Mouse (Mus musculus): ENCODE results near the gene Tubb5. TPM values are rescaled to one million over a fixed set of nuclear protein-coding genes. Genes with fewer than 3 reads are reported as not detected.

Gene Tubb5
- 1,599 and 1,667 TPM in 2 replicates for polyA plus RNA-seq (2014; fragmentation: Nextera tagmentation; extraction: Ambion mirVana)

DNA sequence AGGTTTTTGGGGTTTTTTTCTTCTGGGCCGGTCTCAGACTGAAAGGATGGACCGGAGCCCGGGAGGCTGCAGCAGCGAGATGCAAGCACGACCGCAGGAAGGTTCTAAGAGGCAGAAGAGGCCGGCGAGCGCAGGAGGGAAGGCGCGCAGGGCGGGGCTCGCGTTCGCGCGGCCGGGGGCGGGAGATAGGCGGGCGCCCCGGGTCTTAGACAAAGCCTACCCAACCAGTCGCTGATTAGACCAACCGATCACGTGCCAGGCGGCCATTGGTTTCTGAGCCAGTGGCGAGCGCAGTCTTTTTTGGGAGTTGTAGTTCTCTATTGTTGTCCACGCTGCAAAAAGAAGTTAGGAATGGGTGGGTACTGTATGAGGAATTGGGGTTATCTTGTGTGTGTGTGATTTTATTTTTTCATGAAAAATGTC, at the start of gene Tubb5:
Gene Tubb5 (minus strand): TSS at position 185 of the 423 bp plus-strand sequence.
- no peaks in the 10 kb centered on the region for H3K27me3 ChIP-seq (ENCODE audit: control insufficient read depth, insufficient read depth, low read length)
- WGBS: under 1% methylated on average over 29 of the region's 29 CpGs
- ATAC-seq (ENCODE audit: low FRiP score): peak; percentile 72
- H3K27ac ChIP-seq (ENCODE audit: low read depth, low read length): peak within 1 kb of the TSS; percentile 97
- no peaks in the 10 kb centered on the region for H3K9me3 ChIP-seq (ENCODE audit: control insufficient read depth, low read length)
- DNase-seq (ENCODE audit: low spot score): peak; percentile 96
- peaks cover 16% of the 10 kb centered on the region for H3K4me1 ChIP-seq (replicated peaks; ENCODE audit: control insufficient read depth, insufficient read depth, low read length)
- peak within 1 kb of the TSS; percentile 97 for H3K9ac ChIP-seq (ENCODE audit: low read depth, low read length)
- peaks cover 26% of the 10 kb centered on the region for H3K36me3 ChIP-seq (ENCODE audit: control insufficient read depth, insufficient read depth, low read length)
- H3K4me2 ChIP-seq (replicated peaks; ENCODE audit: low read depth, low read length): peak within 1 kb of the TSS; percentile 39
- H3K4me3 ChIP-seq (ENCODE audit: low read depth, low read length): peak within 1 kb of the TSS; percentile 77

DNA sequence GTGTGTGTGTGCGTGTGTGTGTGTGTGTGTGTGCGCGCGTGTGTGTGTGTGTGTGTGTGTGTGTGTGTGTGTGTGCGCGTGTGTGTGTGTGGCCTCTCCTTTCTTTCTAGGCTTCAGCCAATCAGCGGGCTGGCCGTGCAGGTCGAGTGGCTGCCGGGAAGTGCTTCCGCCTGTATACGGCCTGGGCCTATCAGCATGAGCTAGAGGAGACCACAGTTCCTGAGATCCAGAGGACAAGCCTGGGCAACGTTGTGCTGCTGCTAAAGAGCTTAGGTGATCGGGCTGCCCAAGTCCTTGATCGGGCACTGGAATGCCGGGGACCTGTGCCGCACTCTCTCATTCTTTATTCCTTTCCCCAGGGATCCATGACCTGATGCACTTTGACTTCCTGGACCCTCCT, 49.6 kb upstream of the Tubb5 start:
- ATAC-seq (ENCODE audit: low FRiP score) (no peak), DNase-seq (ENCODE audit: low spot score) (no peak)
- Histone ChIP-seq H3K4me1 (replicated peaks; ENCODE audit: control insufficient read depth, insufficient read depth, low read length) (no peaks in the 10 kb centered on the region), H3K4me3 (ENCODE audit: low read depth, low read length) (no peak overlapping the region), H3K27ac (ENCODE audit: low read depth, low read length) (no peak overlapping the region), H3K9ac (ENCODE audit: low read depth, low read length) (no peak overlapping the region), H3K4me2 (replicated peaks; ENCODE audit: low read depth, low read length) (no peak overlapping the region), H3K9me3 (ENCODE audit: control insufficient read depth, low read length) (no peaks in the 10 kb centered on the region), H3K27me3 (ENCODE audit: control insufficient read depth, insufficient read depth, low read length) (no peaks in the 10 kb centered on the region), H3K36me3 (ENCODE audit: control insufficient read depth, insufficient read depth, low read length) (peaks cover 12% of the 10 kb centered on the region; the same call in 1 of the 2 replicates)
- 94% methylated on average over 10 of the region's 17 CpGs for WGBS

DNA sequence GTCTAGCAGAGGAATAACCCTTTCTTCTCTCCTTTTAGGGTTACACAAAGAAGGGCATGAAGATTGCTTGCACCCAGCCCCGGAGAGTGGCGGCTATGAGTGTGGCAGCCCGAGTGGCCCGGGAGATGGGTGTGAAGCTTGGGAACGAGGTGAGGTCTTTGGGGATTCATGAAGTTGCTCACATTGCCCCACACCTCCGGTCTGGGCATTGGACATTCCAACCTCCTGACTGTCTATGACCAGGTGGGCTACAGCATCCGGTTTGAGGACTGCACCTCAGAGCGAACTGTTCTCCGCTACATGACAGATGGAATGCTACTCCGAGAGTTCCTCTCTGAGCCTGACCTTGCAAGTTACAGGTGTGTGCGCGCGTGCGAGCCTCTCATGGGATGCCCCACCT, 45.7 kb upstream of the Tubb5 start:
- H3K9me3 ChIP-seq (ENCODE audit: control insufficient read depth, low read length): no peaks in the 10 kb centered on the region
- peaks cover 3% of the 10 kb centered on the region; the same call in 1 of the 2 replicates for H3K4me1 ChIP-seq (replicated peaks; ENCODE audit: control insufficient read depth, insufficient read depth, low read length)
- no peak overlapping the region for H3K4me2 ChIP-seq (replicated peaks; ENCODE audit: low read depth, low read length)
- no peak for DNase-seq (ENCODE audit: low spot score)
- 92% methylated on average over 14 of the region's 14 CpGs for WGBS
- no peak for ATAC-seq (ENCODE audit: low FRiP score)
- H3K36me3 ChIP-seq (ENCODE audit: control insufficient read depth, insufficient read depth, low read length): peaks cover 13% of the 10 kb centered on the region; the same call in 1 of the 2 replicates
- no peak overlapping the region for H3K4me3 ChIP-seq (ENCODE audit: low read depth, low read length)
- no peaks in the 10 kb centered on the region for H3K27me3 ChIP-seq (ENCODE audit: control insufficient read depth, insufficient read depth, low read length)
- no peak overlapping the region for H3K9ac ChIP-seq (ENCODE audit: low read depth, low read length)
- no peak overlapping the region for H3K27ac ChIP-seq (ENCODE audit: low read depth, low read length)

DNA sequence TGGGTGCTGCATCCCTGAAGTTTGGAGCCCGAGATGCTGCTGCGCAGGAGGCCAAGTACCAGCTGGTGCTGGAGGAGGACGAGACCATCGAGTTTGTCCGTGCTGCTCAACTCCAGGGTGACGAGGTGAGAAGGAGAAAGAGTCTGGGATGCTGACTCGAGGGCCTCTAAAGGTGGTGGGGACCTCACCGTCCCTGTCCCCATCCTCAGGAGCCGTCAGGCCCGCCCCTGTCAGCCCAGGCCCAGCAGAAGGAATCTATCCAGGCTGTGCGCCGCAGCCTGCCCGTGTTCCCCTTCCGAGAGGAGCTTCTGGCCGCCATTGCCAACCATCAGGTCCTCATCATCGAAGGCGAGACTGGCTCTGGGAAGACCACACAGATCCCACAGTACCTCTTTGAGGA, 44.8 kb upstream of the Tubb5 start:
- no peaks in the 10 kb centered on the region for H3K9me3 ChIP-seq (ENCODE audit: control insufficient read depth, low read length)
- no peak overlapping the region for H3K9ac ChIP-seq (ENCODE audit: low read depth, low read length)
- H3K4me1 ChIP-seq (replicated peaks; ENCODE audit: control insufficient read depth, insufficient read depth, low read length): peaks cover 3% of the 10 kb centered on the region; the same call in 1 of the 2 replicates
- WGBS: 93% methylated on average over 17 of the region's 17 CpGs
- H3K4me3 ChIP-seq (ENCODE audit: low read depth, low read length): no peak overlapping the region
- peaks cover 10% of the 10 kb centered on the region; the same call in 1 of the 2 replicates for H3K36me3 ChIP-seq (ENCODE audit: control insufficient read depth, insufficient read depth, low read length)
- ATAC-seq (ENCODE audit: low FRiP score) (no peak), DNase-seq (ENCODE audit: low spot score) (no peak)
- H3K27ac ChIP-seq (ENCODE audit: low read depth, low read length): no peak overlapping the region
- no peak overlapping the region for H3K4me2 ChIP-seq (replicated peaks; ENCODE audit: low read depth, low read length)
- H3K27me3 ChIP-seq (ENCODE audit: control insufficient read depth, insufficient read depth, low read length): no peaks in the 10 kb centered on the region

DNA sequence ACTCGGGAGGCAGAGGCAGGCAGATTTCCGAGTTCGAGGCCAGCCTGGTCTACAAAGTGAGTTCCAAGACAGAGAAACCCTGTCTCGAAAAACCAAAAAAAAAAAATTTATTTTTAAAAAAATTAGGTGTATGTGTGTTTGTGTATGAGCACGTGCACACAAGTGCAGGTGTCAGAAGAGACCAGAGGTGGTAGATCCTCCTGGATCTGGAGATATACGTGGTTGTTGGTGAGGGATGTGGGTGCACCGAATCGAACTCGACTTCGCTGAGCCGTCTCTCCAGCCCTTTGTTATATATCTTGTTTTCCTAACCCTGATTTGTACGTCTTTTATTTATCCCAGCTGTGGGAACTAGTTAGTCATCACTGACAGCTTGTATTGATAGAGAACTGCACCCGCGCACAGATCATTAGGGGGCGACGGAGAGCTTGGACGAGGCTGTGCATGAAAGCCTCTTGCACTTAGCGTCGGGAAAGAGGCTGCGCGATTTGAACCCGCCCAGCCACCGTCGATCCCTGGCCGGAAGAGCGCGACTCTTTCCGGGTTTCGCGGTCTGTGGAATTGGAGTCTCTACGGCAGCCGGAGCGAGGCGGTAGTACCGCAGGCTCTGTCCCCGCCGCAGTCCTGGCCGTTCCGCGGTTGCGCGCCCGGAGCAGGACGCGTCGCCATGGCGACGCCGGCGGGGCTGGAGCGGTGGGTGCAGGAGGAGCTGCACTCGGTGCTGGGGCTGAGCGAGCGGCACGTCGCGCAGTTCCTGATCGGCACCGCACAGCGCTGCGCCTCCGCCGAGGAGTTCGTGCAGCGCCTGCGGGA, 41.3 kb upstream of the Tubb5 start, which contains the start of gene Dhx16:
Gene Dhx16 (plus strand): TSS at position 575 of the 813 bp plus-strand sequence.
- Histone ChIP-seq H3K9ac (ENCODE audit: low read depth, low read length) (peak within 1 kb of the TSS; percentile 87), H3K27ac (ENCODE audit: low read depth, low read length) (peak within 1 kb of the TSS; percentile 65; the same call in 1 of the 2 replicates), H3K27me3 (ENCODE audit: control insufficient read depth, insufficient read depth, low read length) (no peaks in the 10 kb centered on the region), H3K4me3 (ENCODE audit: low read depth, low read length) (peak within 1 kb of the TSS; percentile 95), H3K36me3 (ENCODE audit: control insufficient read depth, insufficient read depth, low read length) (0 out of 2 replicates have a peak, but pooled peaks cover 3% of the 10 kb centered on the region), H3K4me2 (replicated peaks; ENCODE audit: low read depth, low read length) (peak within 1 kb of the TSS; percentile 77), H3K4me1 (replicated peaks; ENCODE audit: control insufficient read depth, insufficient read depth, low read length) (peaks cover 3% of the 10 kb centered on the region; the same call in 1 of the 2 replicates), H3K9me3 (ENCODE audit: control insufficient read depth, low read length) (no peaks in the 10 kb centered on the region)
- DNase-seq (ENCODE audit: low spot score) (peak; percentile 99), ATAC-seq (ENCODE audit: low FRiP score) (peak; percentile 93)
- 5% methylated on average over 66 of the region's 66 CpGs for WGBS

DNA sequence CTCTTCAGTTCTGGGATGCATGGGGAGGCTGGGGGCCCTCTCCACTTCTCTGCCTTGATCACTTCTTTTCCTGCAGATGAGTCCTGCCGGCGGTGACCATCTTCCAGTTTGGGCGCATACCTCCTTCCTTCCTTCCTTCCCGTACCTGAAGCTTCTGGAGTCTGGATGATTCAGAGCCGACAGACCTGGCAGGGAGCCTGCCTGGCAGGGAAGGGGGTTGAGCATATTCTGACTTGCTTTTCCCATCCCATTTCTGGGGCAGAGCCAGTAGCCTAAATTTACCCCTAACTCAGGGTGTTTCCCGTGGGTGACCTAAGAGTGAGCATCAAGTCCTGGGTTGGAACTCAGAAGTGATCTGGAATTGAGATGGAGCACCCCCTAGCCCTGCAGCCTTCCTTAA, 36.6 kb upstream of the Tubb5 start:
- Histone ChIP-seq H3K4me1 (replicated peaks; ENCODE audit: control insufficient read depth, insufficient read depth, low read length) (0 out of 2 replicates have a peak, but pooled peaks cover 3% of the 10 kb centered on the region), H3K36me3 (ENCODE audit: control insufficient read depth, insufficient read depth, low read length) (peaks cover 5% of the 10 kb centered on the region), H3K4me3 (ENCODE audit: low read depth, low read length) (no peak overlapping the region), H3K9ac (ENCODE audit: low read depth, low read length) (no peak overlapping the region), H3K27me3 (ENCODE audit: control insufficient read depth, insufficient read depth, low read length) (no peaks in the 10 kb centered on the region), H3K9me3 (ENCODE audit: control insufficient read depth, low read length) (peaks cover 5% of the 10 kb centered on the region; the same call in 1 of the 2 replicates), H3K4me2 (replicated peaks; ENCODE audit: low read depth, low read length) (no peak overlapping the region), H3K27ac (ENCODE audit: low read depth, low read length) (no peak overlapping the region)
- WGBS: 92% methylated on average over 6 of the region's 6 CpGs
- DNase-seq (ENCODE audit: low spot score) (no peak), ATAC-seq (ENCODE audit: low FRiP score) (no peak)

DNA sequence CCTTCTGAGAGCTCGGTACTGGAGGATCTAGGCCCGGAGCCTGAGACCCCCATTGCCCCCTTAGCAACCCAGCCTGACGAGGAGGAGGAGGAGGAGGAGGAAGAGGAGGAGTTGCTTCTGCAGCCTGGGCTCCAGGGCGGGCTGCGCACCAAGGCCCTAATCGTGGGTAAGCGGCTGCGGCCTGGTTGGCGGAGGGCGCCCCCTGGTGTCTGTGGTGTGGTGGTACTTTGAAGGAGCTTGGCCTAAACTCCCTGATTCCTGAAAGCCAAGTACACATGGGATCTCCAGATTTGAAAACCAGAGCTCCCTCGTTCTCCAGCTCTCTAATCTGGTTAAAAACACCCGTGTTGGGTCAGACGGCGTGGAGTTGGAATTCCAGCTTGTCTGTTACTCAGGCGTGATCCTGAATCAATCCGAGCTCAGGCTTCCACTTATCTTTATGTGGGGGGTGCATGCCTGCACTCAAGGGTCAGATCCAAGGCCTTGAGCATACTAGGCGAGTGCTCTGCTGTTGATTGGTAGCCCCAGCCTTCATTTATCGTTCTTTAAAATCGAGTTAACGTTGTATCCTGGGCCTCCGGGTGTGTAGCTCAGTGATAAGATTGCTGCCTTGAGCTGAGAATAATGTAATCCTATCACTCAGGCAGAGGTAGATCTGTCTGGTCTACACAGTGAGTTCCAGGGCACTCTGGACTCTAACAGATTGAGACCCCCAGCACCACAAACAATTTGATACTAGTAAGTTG, 35.8 kb upstream of the Tubb5 start:
- WGBS: 32% methylated on average over 21 of the region's 21 CpGs
- Histone ChIP-seq H3K4me1 (replicated peaks; ENCODE audit: control insufficient read depth, insufficient read depth, low read length) (0 out of 2 replicates have a peak, but pooled peaks cover 3% of the 10 kb centered on the region), H3K4me3 (ENCODE audit: low read depth, low read length) (no peak overlapping the region), H3K4me2 (replicated peaks; ENCODE audit: low read depth, low read length) (no peak overlapping the region), H3K9ac (ENCODE audit: low read depth, low read length) (no peak overlapping the region), H3K27ac (ENCODE audit: low read depth, low read length) (no peak overlapping the region), H3K36me3 (ENCODE audit: control insufficient read depth, insufficient read depth, low read length) (peaks cover 5% of the 10 kb centered on the region), H3K27me3 (ENCODE audit: control insufficient read depth, insufficient read depth, low read length) (no peaks in the 10 kb centered on the region), H3K9me3 (ENCODE audit: control insufficient read depth, low read length) (peaks cover 5% of the 10 kb centered on the region; the same call in 1 of the 2 replicates)
- peak; percentile 91 for DNase-seq (ENCODE audit: low spot score)
- peak; percentile 49; the same call in 1 of the 2 replicates for ATAC-seq (ENCODE audit: low FRiP score)

DNA sequence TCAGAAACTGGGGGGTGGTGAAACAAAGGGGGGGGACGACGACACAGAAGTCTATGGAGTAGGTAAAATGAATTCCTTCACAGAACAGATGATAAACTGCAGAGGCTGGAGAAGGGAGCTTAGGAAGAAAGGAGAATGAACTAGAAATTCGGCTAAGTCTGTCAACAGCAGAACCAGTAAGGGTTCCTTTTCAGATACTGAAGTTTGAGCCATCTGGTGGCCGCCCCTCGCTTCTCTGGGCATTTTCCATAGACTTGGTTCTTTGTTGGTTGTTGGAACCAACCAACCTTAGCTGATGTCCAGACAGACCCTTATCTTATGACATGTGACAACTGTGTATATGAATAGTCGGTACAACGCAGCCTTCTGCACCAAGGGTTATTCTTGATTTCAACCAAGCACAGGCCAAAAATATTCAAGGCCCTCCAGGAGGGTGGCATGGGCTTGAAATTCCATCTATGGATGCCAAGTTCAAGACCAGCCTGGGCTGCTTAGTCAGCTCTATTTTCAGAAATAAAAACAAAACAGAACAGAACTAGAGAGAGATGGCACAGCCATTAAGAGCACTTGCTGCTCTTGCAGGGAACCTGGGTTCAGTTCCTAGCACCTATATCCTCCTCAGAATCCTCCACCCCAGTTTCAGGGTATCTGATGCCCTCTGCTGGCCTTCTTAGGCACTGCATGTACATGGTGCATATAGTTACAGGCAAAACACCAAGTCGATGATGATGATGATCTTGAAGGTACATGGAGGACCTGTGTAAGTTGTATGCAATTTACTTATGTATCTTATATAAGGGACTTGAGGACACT, 33.0 kb upstream of the Tubb5 start:
- DNase-seq (ENCODE audit: low spot score) (peak; percentile 45), ATAC-seq (ENCODE audit: low FRiP score) (no peak)
- Histone ChIP-seq H3K27ac (ENCODE audit: low read depth, low read length) (no peak overlapping the region), H3K36me3 (ENCODE audit: control insufficient read depth, insufficient read depth, low read length) (peaks cover 5% of the 10 kb centered on the region), H3K4me3 (ENCODE audit: low read depth, low read length) (peak overlapping the region; percentile 54), H3K9me3 (ENCODE audit: control insufficient read depth, low read length) (peaks cover 5% of the 10 kb centered on the region; the same call in 1 of the 2 replicates), H3K4me1 (replicated peaks; ENCODE audit: control insufficient read depth, insufficient read depth, low read length) (peaks cover 10% of the 10 kb centered on the region), H3K4me2 (replicated peaks; ENCODE audit: low read depth, low read length) (peak overlapping the region; percentile 98), H3K9ac (ENCODE audit: low read depth, low read length) (no peak overlapping the region), H3K27me3 (ENCODE audit: control insufficient read depth, insufficient read depth, low read length) (no peaks in the 10 kb centered on the region)
- WGBS: 87% methylated on average over 8 of the region's 8 CpGs
